Mouse (Mus musculus): ENCODE measurements around the gene Clip2. TPM values are rescaled to one million over a fixed set of nuclear protein-coding genes. Genes with fewer than 3 reads are reported as not detected.
"Not testable (repeated sequence)": the region's sequence is repeated elsewhere in the genome, so short reads cannot be mapped to it uniquely, and the experiment has no call there.

Gene Clip2
- polyA plus RNA-seq, 1 experiment: 14.2 TPM

- Histone ChIP-seq H3ac (ENCODE audit: control insufficient read depth, insufficient read length) (no peak overlapping the region), H3K79me2 (ENCODE audit: control insufficient read depth, insufficient read depth) (no peaks in the 10 kb centered on the region), H3K27me3 (ENCODE audit: control insufficient read depth, insufficient read depth, insufficient read length) (no peaks in the 10 kb centered on the region), H3K4me3 (no peak overlapping the region), H3K4me2 (ENCODE audit: low read depth) (no peak overlapping the region), H3K36me3 (ENCODE audit: control insufficient read depth, insufficient read depth) (no peaks in the 10 kb centered on the region)
- TF ChIP-seq SRF (IDR thresholded peaks at IDR 0.05; ENCODE audit: control insufficient read depth, insufficient read length, low read depth) (no peak), REST (IDR thresholded peaks at IDR 0.05; ENCODE audit: insufficient read depth, insufficient read length) (no peak), TCF3 (IDR thresholded peaks at IDR 0.05; ENCODE audit: insufficient read length, low read depth) (no peak), MYOD1 (IDR thresholded peaks at IDR 0.05; ENCODE audit: control insufficient read depth in 1 of 3, insufficient read length in 2 of 3, low read depth in 2 of 3) (no peak), USF1 (IDR thresholded peaks at IDR 0.05; ENCODE audit: low read depth) (no peak), POLR2AphosphoS2 (IDR thresholded peaks at IDR 0.05; ENCODE audit: insufficient read length, low read depth) (no peak), MAX (IDR thresholded peaks at IDR 0.05; ENCODE audit: low read depth) (no peak), TCF12 (IDR thresholded peaks at IDR 0.05; ENCODE audit: insufficient read depth, poor library complexity, severe bottlenecking) (no peak), CEBPB (IDR thresholded peaks at IDR 0.05; ENCODE audit: insufficient read depth, poor library complexity, severe bottlenecking) (no peak), MYOG (IDR thresholded peaks at IDR 0.05; ENCODE audit: control insufficient read depth in 1 of 3, insufficient read depth in 1 of 3, insufficient read length in 2 of 3, low read depth in 2 of 3) (no peak), POLR2A (IDR thresholded peaks at IDR 0.05; ENCODE audit: insufficient read length, low read depth) (no peak), E2F4 (IDR thresholded peaks at IDR 0.05; ENCODE audit: insufficient read depth) (no peak)
These were observed 66.2 kb downstream of the Clip2 start for GRCm38 (mm10) chr5:134485900-134486665.

- Histone ChIP-seq H3ac (ENCODE audit: control insufficient read depth, insufficient read length) (no peak overlapping the region), H3K4me3 (no peak overlapping the region), H3K27me3 (ENCODE audit: control insufficient read depth, insufficient read depth, insufficient read length) (no peaks in the 10 kb centered on the region), H3K4me2 (ENCODE audit: low read depth) (no peak overlapping the region), H3K79me2 (ENCODE audit: control insufficient read depth, insufficient read depth) (no peaks in the 10 kb centered on the region), H3K36me3 (ENCODE audit: control insufficient read depth, insufficient read depth) (no peaks in the 10 kb centered on the region)
- TF ChIP-seq CEBPB (IDR thresholded peaks at IDR 0.05; ENCODE audit: insufficient read depth, poor library complexity, severe bottlenecking) (no peak), MAX (IDR thresholded peaks at IDR 0.05; ENCODE audit: low read depth) (no peak), E2F4 (IDR thresholded peaks at IDR 0.05; ENCODE audit: insufficient read depth) (no peak), USF1 (IDR thresholded peaks at IDR 0.05; ENCODE audit: low read depth) (no peak), TCF3 (IDR thresholded peaks at IDR 0.05; ENCODE audit: insufficient read length, low read depth) (no peak), REST (IDR thresholded peaks at IDR 0.05; ENCODE audit: insufficient read depth, insufficient read length) (no peak), TCF12 (IDR thresholded peaks at IDR 0.05; ENCODE audit: insufficient read depth, poor library complexity, severe bottlenecking) (no peak), MYOD1 (IDR thresholded peaks at IDR 0.05; ENCODE audit: control insufficient read depth in 1 of 3, insufficient read length in 2 of 3, low read depth in 2 of 3) (no peak), SRF (IDR thresholded peaks at IDR 0.05; ENCODE audit: control insufficient read depth, insufficient read length, low read depth) (no peak), POLR2A (IDR thresholded peaks at IDR 0.05; ENCODE audit: insufficient read length, low read depth) (no peak), POLR2AphosphoS2 (IDR thresholded peaks at IDR 0.05; ENCODE audit: insufficient read length, low read depth) (no peak), MYOG (IDR thresholded peaks at IDR 0.05; ENCODE audit: control insufficient read depth in 1 of 3, insufficient read depth in 1 of 3, insufficient read length in 2 of 3, low read depth in 2 of 3) (no peak)
These were observed 67.0 kb downstream of the Clip2 start for GRCm38 (mm10) chr5:134485183-134485730.

- Histone ChIP-seq H3K4me3 (no peak overlapping the region), H3K36me3 (ENCODE audit: control insufficient read depth, insufficient read depth) (no peaks in the 10 kb centered on the region), H3K4me2 (ENCODE audit: low read depth) (no peak overlapping the region), H3K27me3 (ENCODE audit: control insufficient read depth, insufficient read depth, insufficient read length) (no peaks in the 10 kb centered on the region), H3K79me2 (ENCODE audit: control insufficient read depth, insufficient read depth) (no peaks in the 10 kb centered on the region), H3ac (ENCODE audit: control insufficient read depth, insufficient read length) (no peak overlapping the region)
- TF ChIP-seq TCF3 (IDR thresholded peaks at IDR 0.05; ENCODE audit: insufficient read length, low read depth) (no peak), MYOG (IDR thresholded peaks at IDR 0.05; ENCODE audit: control insufficient read depth in 1 of 3, insufficient read depth in 1 of 3, insufficient read length in 2 of 3, low read depth in 2 of 3) (no peak)
These were observed 68.9 kb downstream of the Clip2 start for GRCm38 (mm10) chr5:134483291-134483690.

- Histone ChIP-seq H3K79me2 (ENCODE audit: control insufficient read depth, insufficient read depth) (no peaks in the 10 kb centered on the region), H3K4me3 (no peak overlapping the region), H3K27me3 (ENCODE audit: control insufficient read depth, insufficient read depth, insufficient read length) (no peaks in the 10 kb centered on the region), H3K4me2 (ENCODE audit: low read depth) (no peak overlapping the region), H3ac (ENCODE audit: control insufficient read depth, insufficient read length) (no peak overlapping the region), H3K36me3 (ENCODE audit: control insufficient read depth, insufficient read depth) (no peaks in the 10 kb centered on the region)
- no peak for TF ChIP-seq REST (IDR thresholded peaks at IDR 0.05; ENCODE audit: insufficient read depth, insufficient read length)
- TF ChIP-seq CEBPB (IDR thresholded peaks at IDR 0.05; ENCODE audit: insufficient read depth, poor library complexity, severe bottlenecking): no peak
- TF ChIP-seq USF1 (IDR thresholded peaks at IDR 0.05; ENCODE audit: low read depth): no peak
- no peak for TF ChIP-seq POLR2A (IDR thresholded peaks at IDR 0.05; ENCODE audit: insufficient read length, low read depth)
- no peak for TF ChIP-seq MYOD1 (IDR thresholded peaks at IDR 0.05; ENCODE audit: control insufficient read depth in 1 of 3, insufficient read length in 2 of 3, low read depth in 2 of 3)
- TF ChIP-seq MAX (IDR thresholded peaks at IDR 0.05; ENCODE audit: low read depth): no peak
- TF ChIP-seq E2F4 (IDR thresholded peaks at IDR 0.05; ENCODE audit: insufficient read depth): no peak
- TF ChIP-seq TCF12 (IDR thresholded peaks at IDR 0.05; ENCODE audit: insufficient read depth, poor library complexity, severe bottlenecking): no peak
- no peak for TF ChIP-seq POLR2AphosphoS2 (IDR thresholded peaks at IDR 0.05; ENCODE audit: insufficient read length, low read depth)
- TF ChIP-seq TCF3 (IDR thresholded peaks at IDR 0.05; ENCODE audit: insufficient read length, low read depth): no peak
These were observed 69.9 kb downstream of the Clip2 start for GRCm38 (mm10) chr5:134482331-134482730.

- H3ac ChIP-seq (ENCODE audit: control insufficient read depth, insufficient read length); H3K36me3 ChIP-seq (ENCODE audit: control insufficient read depth, insufficient read depth); H3K4me2 ChIP-seq (ENCODE audit: low read depth); H3K79me2 ChIP-seq (ENCODE audit: control insufficient read depth, insufficient read depth); H3K4me3 ChIP-seq; H3K27me3 ChIP-seq (ENCODE audit: control insufficient read depth, insufficient read depth, insufficient read length): not testable (repeated sequence)
These were observed 73.3 kb downstream of the Clip2 start for GRCm38 (mm10) chr5:134478886-134479285.

- not testable (repeated sequence) for H3K4me2 ChIP-seq (ENCODE audit: low read depth); H3K4me3 ChIP-seq
These were observed 76.5 kb downstream of the Clip2 start for GRCm38 (mm10) chr5:134475686-134476085.

More at GRCm38 (mm10) chr5:134475686-134476085, 76.5 kb downstream of the Clip2 start:
- not testable (repeated sequence) for H3ac ChIP-seq (ENCODE audit: control insufficient read depth, insufficient read length); H3K27me3 ChIP-seq (ENCODE audit: control insufficient read depth, insufficient read depth, insufficient read length); H3K36me3 ChIP-seq (ENCODE audit: control insufficient read depth, insufficient read depth); H3K79me2 ChIP-seq (ENCODE audit: control insufficient read depth, insufficient read depth)
